Mouse (Mus musculus) liver, postnatal 0 days (tissue): ENCODE data around the gene Pgam1.

Experiments used
- CTCF ChIP-seq: sonication (generic); IDR thresholded peaks from 2 replicates; pipeline ENCODE4 v1.5.1; 2016; ENCODE audit warnings: antibody characterized with exemption, low read depth
- EP300 ChIP-seq: IDR thresholded peaks from 2 replicates; pipeline ENCODE4 v1.6.1; 2016; ENCODE audit warnings: antibody characterized with exemption, low read depth, mild to moderate bottlenecking

DNA sequence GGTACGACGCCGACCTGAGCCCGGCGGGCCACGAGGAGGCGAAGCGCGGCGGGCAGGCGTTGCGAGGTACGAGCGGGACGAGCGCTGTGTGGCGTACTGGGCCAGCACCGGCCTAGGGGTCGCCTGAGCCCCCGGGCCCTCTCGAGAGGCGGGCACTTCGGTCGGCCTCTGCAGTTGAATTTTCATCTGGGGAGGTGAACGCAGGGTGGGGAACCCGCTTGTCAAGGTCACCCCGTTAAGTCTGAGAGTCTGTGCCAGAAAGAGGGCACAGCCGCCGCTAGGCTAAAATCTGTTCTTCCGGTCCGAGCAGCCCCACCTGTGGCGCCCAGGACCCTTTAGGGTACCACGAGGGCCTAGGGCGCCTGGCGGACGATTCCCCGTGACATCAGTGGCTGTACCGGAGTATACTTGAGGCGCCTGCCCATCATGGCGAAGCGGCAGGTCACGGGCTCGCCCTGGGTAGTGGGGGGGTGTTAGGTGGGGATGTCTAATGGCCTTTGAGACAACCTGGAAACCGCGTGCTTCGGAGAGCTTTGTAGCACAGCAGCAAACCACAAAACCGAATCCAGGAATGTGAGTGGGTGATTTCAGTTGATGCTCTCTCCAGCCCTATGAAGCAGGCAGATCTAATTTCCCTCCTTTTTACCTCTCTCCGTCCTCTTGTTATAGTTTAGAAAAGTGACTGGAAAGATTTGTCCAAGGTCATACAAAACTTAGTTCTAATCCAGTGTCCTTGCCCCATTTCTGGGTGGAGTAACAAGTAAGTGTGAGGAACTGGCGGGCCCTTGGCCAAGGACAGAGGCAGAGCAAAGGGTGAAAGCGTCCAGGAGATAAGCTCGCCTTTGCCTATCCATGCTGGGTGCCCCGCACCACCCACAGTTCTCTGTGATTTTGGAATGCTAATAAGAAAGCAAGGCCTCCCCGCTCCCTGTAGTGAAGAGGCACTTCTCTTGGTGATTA, 678 bp downstream of the Pgam1 start:
- no peak for TF ChIP-seq CTCF
- no peak for TF ChIP-seq EP300
